Mouse (Mus musculus) liver, embryonic 14.5 days (tissue): ENCODE measurements around the gene Gm21954.

Source experiments
- CTCF ChIP-seq: IDR thresholded peaks from 2 replicates; pipeline ENCODE4 v1.5.1; 2016; ENCODE audit warnings: antibody characterized with exemption, low read depth, control low read depth
- EP300 ChIP-seq: IDR thresholded peaks from 2 replicates; pipeline ENCODE4 v1.6.1; 2016; ENCODE audit warnings: antibody characterized with exemption, low read depth

- no peak for TF ChIP-seq CTCF
- no peak for TF ChIP-seq EP300
Observed at GRCm38 (mm10) chr3:55420436-55421083, 51.5 kb downstream of the Gm21954 start.
